Mouse (Mus musculus): ENCODE results near the gene Gm11757. TPM values are rescaled to one million over a fixed set of nuclear protein-coding genes. Genes with fewer than 3 reads are reported as not detected.

Gene Gm11757
- not detected for polyA plus RNA-seq (2017; shearing (Covaris generic))

DNA sequence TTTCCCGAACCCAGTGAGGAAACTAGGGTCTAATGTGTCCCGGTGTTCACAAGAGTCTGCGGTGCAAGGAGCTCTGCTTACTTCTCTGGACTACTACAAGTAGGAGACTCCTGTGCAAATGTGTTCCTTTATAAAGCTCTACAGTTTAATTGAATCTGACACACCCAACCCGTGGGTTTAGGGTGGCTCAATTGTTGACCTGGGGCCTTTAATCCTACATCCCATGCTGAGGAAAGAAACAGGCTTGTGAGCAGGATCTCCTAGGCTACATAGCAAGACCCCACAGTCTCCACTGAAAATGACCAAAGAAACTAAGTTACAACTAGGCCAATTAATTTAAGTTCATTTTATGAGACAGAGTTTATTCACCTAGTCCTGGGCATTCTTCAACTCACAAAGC lies at the start of gene Gm11757:
TSS of gene Gm11757 (minus strand) at position 101 of the 400 bp plus-strand sequence.

DNA sequence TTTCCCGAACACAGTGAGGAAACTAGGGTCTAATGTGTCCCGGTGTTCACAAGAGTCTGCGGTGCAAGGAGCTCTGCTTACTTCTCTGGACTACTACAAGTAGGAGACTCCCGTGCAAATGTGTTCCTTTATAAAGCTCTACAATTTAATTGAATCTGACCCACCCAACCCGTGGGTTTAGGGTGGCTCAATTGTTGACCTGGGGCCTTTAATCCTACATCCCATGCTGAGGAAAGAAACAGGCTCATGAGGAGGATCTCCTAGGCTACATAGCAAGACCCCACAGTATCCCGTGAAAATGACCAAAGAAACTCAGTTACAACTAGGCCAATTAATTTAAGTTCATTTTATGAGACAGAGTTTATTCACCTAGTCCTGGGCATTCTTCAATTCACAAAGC lies 29.7 kb upstream of the Gm11757 start, which contains the start of gene Gm11756:
TSS of gene Gm11756 (minus strand) at position 101 of the 400 bp plus-strand sequence.

DNA sequence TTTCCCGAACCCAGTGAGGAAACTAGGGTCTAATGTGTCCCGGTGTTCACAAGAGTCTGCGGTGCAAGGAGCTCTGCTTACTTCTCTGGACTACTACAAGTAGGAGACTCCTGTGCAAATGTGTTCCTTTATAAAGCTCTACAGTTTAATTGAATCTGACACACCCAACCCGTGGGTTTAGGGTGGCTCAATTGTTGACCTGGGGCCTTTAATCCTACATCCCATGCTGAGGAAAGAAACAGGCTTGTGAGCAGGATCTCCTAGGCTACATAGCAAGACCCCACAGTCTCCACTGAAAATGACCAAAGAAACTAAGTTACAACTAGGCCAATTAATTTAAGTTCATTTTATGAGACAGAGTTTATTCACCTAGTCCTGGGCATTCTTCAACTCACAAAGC lies 14.9 kb upstream of the Gm11757 start, which contains the start of gene Gm13871:
TSS of gene Gm13871 (minus strand) at position 101 of the 400 bp plus-strand sequence.

DNA sequence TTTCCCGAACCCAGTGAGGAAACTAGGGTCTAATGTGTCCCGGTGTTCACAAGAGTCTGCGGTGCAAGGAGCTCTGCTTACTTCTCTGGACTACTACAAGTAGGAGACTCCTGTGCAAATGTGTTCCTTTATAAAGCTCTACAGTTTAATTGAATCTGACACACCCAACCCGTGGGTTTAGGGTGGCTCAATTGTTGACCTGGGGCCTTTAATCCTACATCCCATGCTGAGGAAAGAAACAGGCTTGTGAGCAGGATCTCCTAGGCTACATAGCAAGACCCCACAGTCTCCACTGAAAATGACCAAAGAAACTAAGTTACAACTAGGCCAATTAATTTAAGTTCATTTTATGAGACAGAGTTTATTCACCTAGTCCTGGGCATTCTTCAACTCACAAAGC lies 14.7 kb downstream of the Gm11757 start, which contains the start of gene Gm11758:
TSS of gene Gm11758 (minus strand) at position 101 of the 400 bp plus-strand sequence.

Other genes with a start within 250 kb of the Gm11757 start
- gene Gm11239, start 222.8 kb downstream of the Gm11757 start, polyA plus RNA-seq (2017; shearing (Covaris generic)) = not detected
- not detected for gene Gm428, start 207.6 kb downstream of the Gm11757 start, polyA plus RNA-seq (2017; shearing (Covaris generic))
- gene Rasef, start 100.1 kb downstream of the Gm11757 start, polyA plus RNA-seq (2017; shearing (Covaris generic)) = not detected
- gene Gm11758, start 14.8 kb downstream of the Gm11757 start, polyA plus RNA-seq (2017; shearing (Covaris generic)) = not detected
- not detected for gene Gm13871, start 14.8 kb upstream of the Gm11757 start, polyA plus RNA-seq (2017; shearing (Covaris generic))
- not detected for gene Gm11756, start 29.6 kb upstream of the Gm11757 start, polyA plus RNA-seq (2017; shearing (Covaris generic))
- not detected for gene 2310002L09Rik, start 59.7 kb upstream of the Gm11757 start, polyA plus RNA-seq (2017; shearing (Covaris generic))
- gene Frmd3, start 122.3 kb upstream of the Gm11757 start, polyA plus RNA-seq (2017; shearing (Covaris generic)) = not detected

All from inflammation-experienced regulatory T-cells, adult 16 weeks (primary cell).